Mouse (Mus musculus): Measurements from ENCODE around the gene Tmf1. TPM values are rescaled to one million over a fixed set of nuclear protein-coding genes. Genes with fewer than 3 reads are reported as not detected.
A peak's percentile ranks its signal among the peaks of the same experiment; 100 is the strongest.

The Tmf1 gene
- polyA plus RNA-seq, 1 experiment from 2014 or later = 30.5 TPM

- Histone ChIP-seq H3K4me2 (no peak overlapping the region), H3K4me1 (no peaks in the 10 kb centered on the region), H3K27ac (no peak overlapping the region), H3K9me3 (no peaks in the 10 kb centered on the region), H3K27me3 (no peaks in the 10 kb centered on the region), H3K9ac (no peak overlapping the region), H3K4me3 (replicated peaks) (no peak overlapping the region), H3K36me3 (replicated peaks) (no peaks in the 10 kb centered on the region)
- ATAC-seq (ENCODE audit: low FRiP score) = no peak
- WGBS = 85% methylated on average over 10 of the region's 10 CpGs
These were observed 54.4 kb downstream of the Tmf1 start for GRCm38 (mm10) chr6:97124336-97125010.

- H3K36me3 ChIP-seq (replicated peaks) = no peaks in the 10 kb centered on the region
These were observed 58.0 kb downstream of the Tmf1 start for GRCm38 (mm10) chr6:97120922-97121321.

GRCm38 (mm10) chr6:97118327-97118726 is 60.6 kb downstream of the Tmf1 start:
- H3K4me1 ChIP-seq = no peaks in the 10 kb centered on the region
- no peak overlapping the region for H3K27ac ChIP-seq
- H3K4me3 ChIP-seq (replicated peaks) = no peak overlapping the region
- H3K9me3 ChIP-seq = no peaks in the 10 kb centered on the region
- no peaks in the 10 kb centered on the region for H3K36me3 ChIP-seq (replicated peaks)
- 82% methylated on average over 3 of the region's 3 CpGs for WGBS
- H3K27me3 ChIP-seq = no peaks in the 10 kb centered on the region
- no peak for ATAC-seq (ENCODE audit: low FRiP score)
- no peak overlapping the region for H3K4me2 ChIP-seq
- no peak overlapping the region for H3K9ac ChIP-seq

More at GRCm38 (mm10) chr6:97120922-97121321, 58.0 kb downstream of the Tmf1 start:
- no peak overlapping the region for H3K4me2 ChIP-seq
- H3K27ac ChIP-seq = no peak overlapping the region
- no peaks in the 10 kb centered on the region for H3K9me3 ChIP-seq
- H3K4me3 ChIP-seq (replicated peaks) = no peak overlapping the region
- WGBS = 77% methylated on average over 4 of the region's 4 CpGs
- no peak overlapping the region for H3K9ac ChIP-seq
- no peaks in the 10 kb centered on the region for H3K4me1 ChIP-seq
- no peaks in the 10 kb centered on the region for H3K27me3 ChIP-seq
- no peak for ATAC-seq (ENCODE audit: low FRiP score)

GRCm38 (mm10) chr6:97116896-97117295 is 62.0 kb downstream of the Tmf1 start:
- H3K27ac ChIP-seq = no peak overlapping the region
- H3K36me3 ChIP-seq (replicated peaks) = no peaks in the 10 kb centered on the region
- no peak for ATAC-seq (ENCODE audit: low FRiP score)
- no peak overlapping the region for H3K4me3 ChIP-seq (replicated peaks)
- H3K4me2 ChIP-seq = no peak overlapping the region
- H3K4me1 ChIP-seq = no peaks in the 10 kb centered on the region
- WGBS = 86% methylated on average over 5 of the region's 5 CpGs
- no peaks in the 10 kb centered on the region for H3K27me3 ChIP-seq
- no peaks in the 10 kb centered on the region for H3K9me3 ChIP-seq
- H3K9ac ChIP-seq = no peak overlapping the region

- H3K4me1 ChIP-seq = no peaks in the 10 kb centered on the region
- 62% methylated on average over 3 of the region's 3 CpGs for WGBS
- no peaks in the 10 kb centered on the region for H3K36me3 ChIP-seq (replicated peaks)
- H3K27me3 ChIP-seq = no peaks in the 10 kb centered on the region
- no peak overlapping the region for H3K4me3 ChIP-seq (replicated peaks)
- no peak for ATAC-seq (ENCODE audit: low FRiP score)
- H3K4me2 ChIP-seq = no peak overlapping the region
- H3K27ac ChIP-seq = no peak overlapping the region
- H3K9ac ChIP-seq = no peak overlapping the region
- no peaks in the 10 kb centered on the region for H3K9me3 ChIP-seq
These were observed 64.1 kb downstream of the Tmf1 start for GRCm38 (mm10) chr6:97114821-97115220.

- ATAC-seq (ENCODE audit: low FRiP score) = no peak
- H3K9me3 ChIP-seq = no peaks in the 10 kb centered on the region
- H3K27ac ChIP-seq = no peak overlapping the region
- H3K9ac ChIP-seq = no peak overlapping the region
- no peak overlapping the region for H3K4me2 ChIP-seq
- H3K4me3 ChIP-seq (replicated peaks) = no peak overlapping the region
- H3K36me3 ChIP-seq (replicated peaks) = no peaks in the 10 kb centered on the region
- H3K4me1 ChIP-seq = no peaks in the 10 kb centered on the region
- 0 out of 2 replicates have a peak, but pooled peaks cover 8% of the 10 kb centered on the region for H3K27me3 ChIP-seq
- WGBS = 94% methylated on average over 8 of the region's 8 CpGs
These were observed 66.7 kb downstream of the Tmf1 start for GRCm38 (mm10) chr6:97112177-97112576.

GRCm38 (mm10) chr6:97106777-97107176 is 72.1 kb downstream of the Tmf1 start:
- ATAC-seq (ENCODE audit: low FRiP score) = peak; percentile 71
- H3K4me2 ChIP-seq = no peak overlapping the region
- H3K9ac ChIP-seq = no peak overlapping the region
- H3K27me3 ChIP-seq = 0 out of 2 replicates have a peak, but pooled peaks cover 19% of the 10 kb centered on the region
- WGBS = 8% methylated on average over 2 of the region's 2 CpGs
- no peaks in the 10 kb centered on the region for H3K9me3 ChIP-seq
- H3K36me3 ChIP-seq (replicated peaks) = no peaks in the 10 kb centered on the region
- H3K4me1 ChIP-seq = peaks cover 15% of the 10 kb centered on the region
- no peak overlapping the region for H3K27ac ChIP-seq
- no peak overlapping the region for H3K4me3 ChIP-seq (replicated peaks)

- no peak overlapping the region for H3K27ac ChIP-seq
- peaks cover 18% of the 10 kb centered on the region for H3K4me1 ChIP-seq
- no peak overlapping the region for H3K9ac ChIP-seq
- H3K9me3 ChIP-seq = no peaks in the 10 kb centered on the region
- 0 out of 2 replicates have a peak, but pooled peaks cover 22% of the 10 kb centered on the region for H3K27me3 ChIP-seq
- no peak for ATAC-seq (ENCODE audit: low FRiP score)
- WGBS = 83% methylated on average over 8 of the region's 8 CpGs
- H3K4me2 ChIP-seq = no peak overlapping the region
- H3K4me3 ChIP-seq (replicated peaks) = no peak overlapping the region
- H3K36me3 ChIP-seq (replicated peaks) = no peaks in the 10 kb centered on the region
These were observed 72.8 kb downstream of the Tmf1 start for GRCm38 (mm10) chr6:97106106-97106505.

GRCm38 (mm10) chr6:97104264-97104852 is 74.6 kb downstream of the Tmf1 start:
- no peak overlapping the region for H3K27ac ChIP-seq
- no peak for ATAC-seq (ENCODE audit: low FRiP score)
- H3K4me2 ChIP-seq = no peak overlapping the region
- no peak overlapping the region for H3K4me3 ChIP-seq (replicated peaks)
- 85% methylated on average over 7 of the region's 7 CpGs for WGBS
- no peak overlapping the region for H3K9ac ChIP-seq
- H3K9me3 ChIP-seq = no peaks in the 10 kb centered on the region
- H3K36me3 ChIP-seq (replicated peaks) = no peaks in the 10 kb centered on the region
- H3K27me3 ChIP-seq = peaks cover 25% of the 10 kb centered on the region; the same call in 1 of the 2 replicates
- H3K4me1 ChIP-seq = peaks cover 18% of the 10 kb centered on the region

Other genes starting within 250 kb of the Tmf1 start
- gene Fam19a4, start 118.7 kb downstream of the Tmf1 start, polyA plus RNA-seq (2016; fragmentation: Nextera tagmentation; extraction: Ambion mirVana) = 0.65 and 0.70 TPM in 2 replicates
- gene Eogt, start 29.9 kb downstream of the Tmf1 start, polyA plus RNA-seq (2016; fragmentation: Nextera tagmentation; extraction: Ambion mirVana) = 8.0 and 8.1 TPM in 2 replicates
- 94.7 and 95.1 TPM in 2 replicates for gene Uba3, start 26.5 kb upstream of the Tmf1 start, polyA plus RNA-seq (2016; fragmentation: Nextera tagmentation; extraction: Ambion mirVana)
- 61.4 and 65.3 TPM in 2 replicates for gene Arl6ip5, start 31.6 kb upstream of the Tmf1 start, polyA plus RNA-seq (2016; fragmentation: Nextera tagmentation; extraction: Ambion mirVana)
- 0.19 TPM in 1 of 2 replicates, not detected in the other for gene Lmod3, start 73.6 kb upstream of the Tmf1 start, polyA plus RNA-seq (2016; fragmentation: Nextera tagmentation; extraction: Ambion mirVana)

Data from forebrain, embryonic 12.5 days (tissue).